Mouse (Mus musculus) layer of hippocampus, postnatal 36 days (tissue): ENCODE results near the gene Tex48. TPM values are rescaled to one million over a fixed set of nuclear protein-coding genes. Genes with fewer than 3 reads are reported as not detected.

Experiments used
- DNase-seq, 2 experiments: peaks; one replicate each; pipeline ENCODE4 v3.0.0; 2022
- total RNA-seq, 2 experiments: library from RNA; stranded (reverse); gene quantifications; 2 replicates each; pipeline ENCODE4 v1.2.3; 2021

Tex48 gene
- not detected for total RNA-seq

DNA sequence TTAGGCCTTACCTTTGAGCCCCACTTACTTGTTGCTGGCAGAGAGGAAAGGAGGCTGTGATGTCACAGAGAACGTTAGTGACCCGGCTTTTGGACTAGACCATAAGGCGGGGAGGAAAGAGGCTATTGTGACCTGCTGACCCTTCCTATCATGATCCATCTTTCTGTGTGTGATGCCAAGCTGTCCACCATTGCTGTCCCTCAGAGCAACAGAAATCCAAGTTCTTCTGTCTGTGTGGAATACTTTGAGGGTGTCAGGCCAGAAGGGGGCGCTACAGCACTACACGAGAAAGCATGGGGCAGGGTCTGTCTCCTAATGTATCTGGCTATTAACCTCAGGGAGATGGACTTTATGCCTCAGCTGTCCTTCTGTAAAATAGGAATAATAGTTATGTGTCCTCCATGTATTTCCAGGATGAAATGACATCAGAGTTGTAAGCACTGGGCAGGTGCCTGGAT is at the start of gene Tex48:
TSS of gene Tex48 (minus strand) at position 51 of the 458 bp plus-strand sequence.
- DNase-seq, result no peak

GRCm38 (mm10) chr4:63668255-63668654 is 46.0 kb upstream of the Tex48 start:
- DNase-seq, result no peak

GRCm38 (mm10) chr4:63665738-63666137 is 43.5 kb upstream of the Tex48 start:
- no peak for DNase-seq

DNA sequence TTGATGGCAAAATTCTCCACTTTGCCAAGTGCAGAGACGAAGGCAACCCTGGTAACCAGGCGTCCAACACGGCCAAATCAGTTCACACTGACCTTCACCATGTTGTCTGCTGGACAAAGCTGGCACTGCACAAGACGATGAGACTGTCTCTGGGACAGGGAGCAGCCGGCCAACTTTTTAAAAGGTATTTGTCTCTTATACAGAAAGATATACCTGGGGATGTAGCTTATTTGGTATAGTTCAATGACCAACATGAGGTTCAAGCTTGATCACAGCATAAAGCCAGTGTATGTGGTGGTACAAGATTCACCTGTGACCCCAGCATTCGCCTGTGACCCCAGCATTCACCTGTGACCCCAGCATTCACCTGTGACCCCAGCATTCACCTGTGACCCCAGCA is 41.1 kb upstream of the Tex48 start, which contains the start of gene Gm11214:
TSS of gene Gm11214 (minus strand) at position 101 of the 400 bp plus-strand sequence.
- no peak for DNase-seq

DNA sequence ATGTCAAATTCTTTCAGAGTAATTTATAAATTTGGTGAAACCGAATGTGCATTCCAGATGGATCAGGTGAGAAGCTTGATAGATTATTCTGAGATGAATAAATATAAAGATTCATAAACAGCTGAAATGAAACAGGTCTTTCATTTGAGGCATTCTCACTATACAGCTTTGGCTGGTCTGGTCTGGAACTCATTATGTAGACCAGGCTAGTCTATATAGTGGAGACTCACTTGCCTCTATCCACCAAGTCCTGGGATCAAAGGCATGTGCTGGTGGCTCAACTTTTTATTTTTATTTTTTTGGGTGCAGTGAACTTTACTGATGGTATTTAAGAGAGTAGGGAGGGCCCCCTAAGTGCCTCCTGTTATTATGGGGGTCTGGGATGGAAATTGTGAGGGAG is 39.6 kb upstream of the Tex48 start:
- DNase-seq, result no peak

DNA sequence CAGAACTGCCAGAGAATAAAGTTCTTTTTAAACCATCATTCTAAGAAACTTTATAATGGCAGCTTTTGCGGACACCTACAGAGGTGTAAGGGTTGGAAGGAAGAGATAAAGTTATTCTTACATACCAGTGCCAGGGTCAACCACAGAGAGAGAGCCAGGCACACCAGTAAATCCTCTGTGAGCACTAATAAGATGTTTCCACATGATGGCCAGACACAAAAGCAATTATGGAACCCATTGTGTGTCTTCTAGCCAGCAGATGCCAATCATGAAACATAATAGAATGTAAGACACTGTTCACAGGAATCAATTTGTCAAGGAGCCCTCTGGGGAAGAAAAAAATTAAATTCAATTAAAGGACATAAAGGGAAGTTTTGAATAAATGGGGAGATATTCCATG is 39.2 kb upstream of the Tex48 start:
- no peak for DNase-seq

DNA sequence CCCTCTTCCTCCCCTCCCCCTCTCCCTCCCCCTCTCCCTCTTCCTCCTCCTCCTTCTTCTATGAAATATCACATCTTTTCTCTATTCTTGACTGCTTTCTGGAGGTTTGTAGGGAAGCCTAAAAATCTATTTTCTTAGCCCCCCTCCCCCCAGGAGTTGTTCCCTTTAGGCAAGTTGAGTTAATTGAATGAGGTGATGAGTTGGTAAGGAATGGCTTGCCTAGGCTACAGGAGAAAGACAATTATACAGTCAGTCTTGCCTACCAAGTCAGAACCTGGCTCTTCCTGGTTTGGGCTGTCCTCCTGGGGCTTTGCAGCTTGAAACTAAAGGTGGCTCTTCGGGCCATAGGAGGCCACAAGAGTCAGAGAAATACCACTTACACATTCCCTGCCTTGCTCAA is 37.5 kb upstream of the Tex48 start:
- DNase-seq, result no peak

- no peak for DNase-seq
These were observed 36.9 kb upstream of the Tex48 start for GRCm38 (mm10) chr4:63659086-63659485.

DNA sequence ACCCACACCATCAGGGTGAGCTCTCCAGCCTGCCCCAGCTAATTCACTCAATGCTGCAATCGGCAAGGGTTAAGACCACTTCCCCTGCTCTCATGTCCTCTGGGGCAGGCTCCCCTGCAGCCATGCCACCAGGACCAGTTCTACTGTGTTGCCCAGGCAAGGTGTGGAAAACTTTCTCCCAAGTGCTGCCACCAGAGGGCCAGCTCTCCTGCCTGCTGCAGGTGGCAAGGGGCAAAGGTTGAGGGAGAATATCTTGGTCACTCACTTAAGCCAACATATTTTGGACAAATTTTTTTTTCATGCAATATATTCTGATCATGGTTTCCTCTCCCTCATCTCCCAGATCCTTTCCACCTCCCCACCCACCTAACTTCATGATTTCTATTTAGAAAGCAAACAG is 32.2 kb upstream of the Tex48 start:
- no peak for DNase-seq

GRCm38 (mm10) chr4:63643956-63644726 is 21.9 kb upstream of the Tex48 start:
- no peak for DNase-seq

- DNase-seq, result no peak
These were observed 17.6 kb upstream of the Tex48 start for GRCm38 (mm10) chr4:63639842-63640241.

DNA sequence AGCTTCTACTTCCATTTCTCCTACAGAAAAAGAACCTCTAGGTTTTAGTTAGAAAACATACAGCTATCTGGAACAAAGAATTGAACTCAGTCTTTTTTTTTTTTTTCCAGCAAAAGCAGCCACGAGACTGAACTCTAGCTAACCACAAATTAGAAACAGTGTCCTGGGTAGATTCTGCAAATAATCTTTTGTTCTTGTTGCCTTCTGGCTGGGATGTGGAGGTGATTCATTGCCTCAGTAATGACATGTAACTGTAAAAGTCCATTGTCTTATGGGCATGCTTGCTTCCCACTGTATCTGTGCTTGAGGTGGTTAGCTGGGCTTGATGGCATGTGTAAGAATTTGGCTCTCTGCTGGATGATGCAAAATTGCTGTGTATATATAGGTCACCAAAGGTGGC is 16.4 kb upstream of the Tex48 start:
- no peak for DNase-seq

- no peak for DNase-seq
These were observed 11.0 kb upstream of the Tex48 start for GRCm38 (mm10) chr4:63633181-63633580.

DNA sequence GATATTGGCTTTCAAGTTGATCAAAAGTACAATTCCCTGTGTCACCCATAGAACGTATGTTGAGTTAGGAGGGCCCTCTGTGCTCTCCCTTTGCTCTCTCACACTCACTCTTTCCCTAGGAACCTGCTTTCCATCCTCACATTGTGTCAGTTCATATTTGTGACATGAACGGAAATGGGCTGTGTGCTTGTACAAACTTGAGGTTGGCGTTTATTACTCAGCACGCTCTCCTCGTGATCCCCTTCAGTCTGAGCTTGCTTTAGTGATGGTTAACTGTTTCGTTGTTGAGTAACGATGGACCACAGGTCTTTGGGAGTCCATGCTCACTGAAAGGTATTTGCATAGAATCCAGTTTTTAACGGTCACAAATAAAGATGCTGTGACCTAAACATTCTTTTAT is 4.9 kb upstream of the Tex48 start:
- no peak for DNase-seq

DNA sequence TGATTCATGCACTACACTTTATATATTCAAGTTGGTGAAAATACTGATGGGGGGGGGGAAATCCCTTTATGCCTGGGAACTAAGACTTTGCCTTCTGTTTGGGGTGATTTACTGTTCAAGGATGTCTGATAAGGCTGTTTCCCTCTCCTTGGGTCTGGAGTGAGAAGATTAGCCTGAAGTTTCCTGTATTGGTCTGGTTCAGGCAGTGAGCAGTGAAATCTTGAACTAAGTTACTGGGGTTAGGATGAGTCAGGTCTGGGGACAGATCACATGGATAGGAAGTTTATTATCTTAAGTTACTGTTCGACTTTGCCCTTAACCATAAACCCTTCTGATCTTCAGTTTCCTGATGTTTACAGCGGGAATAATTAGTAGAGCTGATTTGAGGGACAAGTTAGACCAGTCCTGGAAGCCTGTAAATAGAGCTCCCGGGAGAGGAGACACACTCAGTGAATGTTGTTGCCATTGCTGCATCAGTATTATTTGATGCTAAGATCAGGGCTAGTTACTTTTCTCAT is 3.4 kb upstream of the Tex48 start:
- DNase-seq, result no peak

GRCm38 (mm10) chr4:63621861-63622260 is 367 bp downstream of the Tex48 start:
- no peak for DNase-seq

- DNase-seq, result no peak
These were observed 13.8 kb downstream of the Tex48 start for GRCm38 (mm10) chr4:63608391-63608790.

- no peak for DNase-seq
These were observed 16.3 kb downstream of the Tex48 start for GRCm38 (mm10) chr4:63605968-63606367.

GRCm38 (mm10) chr4:63605545-63605944 is 16.7 kb downstream of the Tex48 start:
- DNase-seq, result no peak

DNA sequence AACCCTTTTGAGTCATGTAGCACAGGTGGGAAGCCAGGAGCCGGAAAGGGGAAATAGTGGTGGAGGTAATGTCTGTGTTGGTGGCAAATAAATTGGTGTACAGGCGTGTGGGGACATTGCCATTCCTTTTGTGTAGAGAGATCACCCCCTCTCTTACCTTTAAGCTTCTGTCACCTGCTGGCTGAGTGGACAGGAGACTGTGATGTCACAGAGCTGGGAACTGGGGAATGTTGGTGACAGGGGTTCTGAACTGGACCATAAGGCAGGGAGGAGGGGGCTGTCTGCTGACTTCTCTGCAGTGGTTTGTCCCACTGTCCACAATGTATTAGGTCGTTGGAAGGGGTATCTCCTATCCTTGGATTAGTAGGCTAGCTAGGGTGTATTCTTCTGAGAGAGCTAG is 17.3 kb downstream of the Tex48 start, which contains the start of gene Gm11213:
TSS of gene Gm11213 (minus strand) at position 317 of the 400 bp plus-strand sequence.
- no peak for DNase-seq

DNA sequence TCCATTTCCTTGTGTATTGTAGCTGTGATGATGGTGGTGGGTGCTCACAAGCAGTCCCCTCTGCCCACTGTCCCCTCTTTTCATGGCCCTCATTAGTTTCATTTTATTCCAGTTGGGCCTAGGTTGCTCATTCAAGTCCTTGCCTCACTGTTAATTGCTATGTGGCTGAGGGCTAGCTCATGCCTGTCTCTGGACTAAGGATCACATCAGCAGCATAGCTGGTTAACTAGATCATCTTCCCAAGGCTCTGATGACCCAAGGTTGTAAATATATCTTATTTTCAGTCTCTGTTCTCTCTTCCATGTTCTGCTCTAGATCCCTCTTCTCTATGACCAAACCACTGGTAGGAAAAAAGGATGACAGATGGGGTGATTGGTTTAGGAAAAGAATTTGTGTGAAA is 21.0 kb downstream of the Tex48 start:
- DNase-seq, result no peak

GRCm38 (mm10) chr4:63600786-63601185 is 21.4 kb downstream of the Tex48 start:
- DNase-seq, result no peak

DNA sequence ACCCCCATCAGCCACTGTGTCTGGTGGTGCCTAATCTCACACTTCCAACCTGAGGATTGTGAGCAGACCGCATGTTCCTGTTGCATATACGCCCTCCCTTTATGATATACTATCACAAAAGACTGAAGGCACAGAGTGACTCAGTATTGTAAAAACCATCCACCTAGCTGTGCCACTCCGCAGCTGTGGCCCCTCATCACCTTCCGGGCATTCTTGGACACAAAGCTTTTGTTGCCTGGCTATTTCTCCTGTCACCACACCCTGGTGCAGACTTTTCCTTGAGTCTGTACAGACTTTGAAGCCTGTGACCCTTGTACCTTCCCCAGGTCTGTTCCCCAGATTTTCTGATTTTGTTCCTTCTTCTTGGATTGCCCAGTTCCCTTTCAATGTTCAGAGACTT is 26.2 kb downstream of the Tex48 start:
- no peak for DNase-seq

DNA sequence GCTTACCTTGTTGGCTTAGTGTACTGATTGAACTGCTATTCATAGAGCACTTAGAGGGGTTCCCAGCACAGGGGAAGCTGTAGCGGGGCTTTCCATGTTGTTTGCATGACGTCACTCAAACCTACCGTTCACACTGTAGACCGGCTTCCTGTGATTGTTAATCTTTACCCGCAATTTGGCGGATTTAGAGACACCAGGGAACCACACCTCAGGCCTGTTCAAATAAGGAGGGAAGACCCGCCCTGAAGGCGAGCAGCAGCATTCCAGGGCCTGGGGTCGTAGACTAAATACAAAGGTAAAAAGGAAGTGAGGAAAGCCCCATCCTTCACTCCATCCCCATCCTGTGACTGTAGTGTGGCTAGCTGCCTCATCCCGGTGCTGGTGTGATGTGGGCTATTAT is 27.0 kb downstream of the Tex48 start:
- no peak for DNase-seq
